Mouse (Mus musculus): ENCODE measurements around the gene Dst. TPM values are rescaled to one million over a fixed set of nuclear protein-coding genes. Genes with fewer than 3 reads are reported as not detected.

The Dst gene
- 69.0 TPM for polyA plus RNA-seq (2014; fragmentation: Illumina TruSeq; extraction: RNeasy Lipid Tissue Mini Kit (QIAGEN cat#74804); ENCODE audit: low read depth, low replicate concordance)

DNA sequence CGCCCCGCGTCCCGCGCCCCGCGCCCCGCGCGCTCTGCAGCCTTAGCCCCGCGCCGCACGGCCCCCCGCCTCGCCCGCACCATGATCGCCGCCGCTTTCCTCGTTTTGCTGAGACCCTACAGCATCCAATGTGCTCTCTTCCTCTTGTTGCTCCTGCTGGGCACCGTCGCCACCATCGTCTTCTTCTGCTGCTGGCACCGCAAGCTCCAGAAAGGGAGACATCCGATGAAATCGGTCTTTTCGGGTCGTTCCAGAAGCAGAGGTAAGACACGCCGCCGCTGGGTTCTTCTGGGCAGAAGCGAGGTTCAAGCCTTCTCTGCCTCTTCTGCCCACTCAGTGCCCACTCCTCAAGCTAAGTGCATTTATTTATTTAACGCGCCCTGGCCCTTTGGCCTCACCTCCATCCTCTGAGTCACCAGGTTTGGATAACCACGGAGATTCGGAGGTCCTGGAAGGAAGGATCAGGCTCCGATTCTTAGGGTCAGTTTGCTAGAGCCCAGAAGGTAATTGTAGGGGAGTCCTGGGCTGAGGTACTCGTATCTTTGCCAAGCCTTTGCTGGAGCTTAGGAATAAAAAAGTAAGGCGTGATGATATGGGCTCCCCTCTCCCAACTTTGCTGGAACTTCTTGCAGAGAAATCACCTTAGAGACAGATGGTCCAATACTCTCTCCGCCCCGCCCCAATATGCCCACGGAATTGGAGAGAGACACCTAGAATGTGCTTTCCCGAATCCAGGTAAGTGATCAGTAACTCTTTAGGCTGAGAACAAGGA is at the start of gene Dst:
Gene Dst, plus strand, starts transcription at position 35 of the 772 bp plus-strand sequence.

DNA sequence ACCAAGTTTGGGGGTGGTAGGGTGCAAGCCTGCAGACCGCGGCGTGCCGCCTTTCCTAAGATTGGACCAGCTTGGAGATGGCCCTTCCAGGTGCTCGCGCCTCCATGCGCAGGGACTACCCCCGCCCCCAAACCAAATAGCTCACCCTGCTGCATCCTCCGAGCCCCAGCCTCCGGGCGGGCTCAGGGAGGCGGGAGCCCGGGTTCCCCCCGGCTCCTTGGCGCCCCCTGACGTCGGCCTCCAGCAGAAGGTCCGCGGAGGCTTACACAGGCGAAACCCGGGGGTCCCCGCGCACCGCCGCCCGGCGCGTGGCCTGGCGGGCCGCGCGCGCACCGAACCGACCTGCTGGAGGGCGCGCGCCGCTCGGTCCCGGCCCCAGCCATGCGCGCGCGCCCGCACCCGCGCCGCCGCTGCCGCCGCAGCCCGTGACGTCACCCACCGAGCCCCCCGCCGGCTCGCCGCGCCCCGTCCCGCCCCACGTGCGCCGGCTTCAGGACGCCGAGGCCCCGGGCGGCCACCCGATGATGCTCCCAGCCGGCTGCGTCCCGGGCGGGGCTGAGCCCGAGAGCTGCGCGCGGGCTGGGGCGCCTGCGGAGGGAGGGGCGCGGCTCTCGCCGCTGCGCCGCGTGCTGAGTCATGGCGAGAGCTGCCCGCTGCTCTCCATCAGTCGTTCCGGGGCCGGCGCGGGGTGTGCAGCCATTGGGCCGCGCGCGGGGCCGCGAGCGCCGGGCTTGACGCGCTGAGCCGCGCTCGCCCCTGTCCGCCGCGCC is 419 bp upstream of the Dst start, which contains the start of gene Bend6:
Gene Bend6, minus strand, starts transcription at position 396 of the 770 bp plus-strand sequence.

Other genes starting within 250 kb of the Dst start
- 5.2 TPM for gene Prim2, start 238.4 kb upstream of the Dst start, polyA plus RNA-seq (2014; fragmentation: Illumina TruSeq; extraction: RNeasy Lipid Tissue Mini Kit (QIAGEN cat#74804); ENCODE audit: low read depth, low replicate concordance)
- gene Rab23, start 188.3 kb upstream of the Dst start, polyA plus RNA-seq (2014; fragmentation: Illumina TruSeq; extraction: RNeasy Lipid Tissue Mini Kit (QIAGEN cat#74804); ENCODE audit: low read depth, low replicate concordance), result 9.0 TPM
- gene Bag2, start 150.4 kb upstream of the Dst start, polyA plus RNA-seq (2014; fragmentation: Illumina TruSeq; extraction: RNeasy Lipid Tissue Mini Kit (QIAGEN cat#74804); ENCODE audit: low read depth, low replicate concordance), result 28.3 TPM
- 12.8 TPM for gene Zfp451, start 93.6 kb upstream of the Dst start, polyA plus RNA-seq (2014; fragmentation: Illumina TruSeq; extraction: RNeasy Lipid Tissue Mini Kit (QIAGEN cat#74804); ENCODE audit: low read depth, low replicate concordance)
- gene Bend6, start 409 bp upstream of the Dst start, polyA plus RNA-seq (2014; fragmentation: Illumina TruSeq; extraction: RNeasy Lipid Tissue Mini Kit (QIAGEN cat#74804); ENCODE audit: low read depth, low replicate concordance), result 0.69 TPM

Data from adipose tissue, adult 10 weeks (tissue).